Mouse (Mus musculus) thymus, postnatal 4 days (tissue): ENCODE data around the gene Acap1.
"Not testable (repeated sequence)": the region's sequence is repeated elsewhere in the genome, so short reads cannot be mapped to it uniquely, and the experiment has no call there.

Source experiments
- DNase-seq: peaks from one replicate; pipeline ENCODE4 v3.0.0; 2021

Gene Acap1

DNA sequence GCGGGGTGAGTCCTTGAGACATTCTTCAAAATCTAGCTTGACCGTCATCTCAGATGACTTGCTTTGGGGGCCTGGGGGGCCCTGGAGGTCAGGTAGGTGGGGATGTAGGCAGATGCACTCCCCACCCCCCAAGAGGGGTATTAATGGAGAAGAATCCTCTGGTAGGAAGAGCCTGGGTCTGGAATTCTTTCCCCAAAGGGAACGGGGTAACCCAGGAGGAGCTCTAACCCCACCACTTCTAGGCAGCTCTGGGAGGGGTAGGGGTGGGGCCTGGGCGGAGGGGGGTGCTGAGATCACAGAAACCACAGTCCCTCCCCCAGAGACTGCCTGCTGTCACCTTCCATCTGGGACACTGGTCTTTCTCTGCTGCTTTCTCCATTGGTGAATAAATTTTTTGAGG is at the start of gene Acap1:
Gene Acap1 (minus strand): TSS at position 249 of the 400 bp plus-strand sequence.
- peak; percentile 76 for DNase-seq

DNA sequence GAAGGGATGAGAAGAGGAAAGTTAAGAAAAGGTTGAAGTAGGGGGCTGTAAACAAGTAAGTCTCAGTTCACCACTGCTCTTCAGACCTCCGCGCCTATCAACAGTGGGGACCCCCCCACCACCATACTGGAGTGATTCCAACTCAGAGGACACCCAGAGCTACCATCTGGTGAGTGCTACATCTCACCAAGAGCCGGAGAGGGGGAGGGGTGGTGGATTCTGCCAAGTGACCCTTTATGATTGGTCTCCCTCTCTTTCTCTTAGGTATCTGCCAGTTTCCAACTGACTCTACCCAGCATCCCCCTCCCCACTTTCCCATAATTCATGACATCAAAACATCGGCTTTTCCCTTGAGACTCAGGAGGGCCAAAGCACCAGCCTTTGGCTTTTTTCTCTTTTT is 45.6 kb upstream of the Acap1 start:
- no peak for DNase-seq

DNA sequence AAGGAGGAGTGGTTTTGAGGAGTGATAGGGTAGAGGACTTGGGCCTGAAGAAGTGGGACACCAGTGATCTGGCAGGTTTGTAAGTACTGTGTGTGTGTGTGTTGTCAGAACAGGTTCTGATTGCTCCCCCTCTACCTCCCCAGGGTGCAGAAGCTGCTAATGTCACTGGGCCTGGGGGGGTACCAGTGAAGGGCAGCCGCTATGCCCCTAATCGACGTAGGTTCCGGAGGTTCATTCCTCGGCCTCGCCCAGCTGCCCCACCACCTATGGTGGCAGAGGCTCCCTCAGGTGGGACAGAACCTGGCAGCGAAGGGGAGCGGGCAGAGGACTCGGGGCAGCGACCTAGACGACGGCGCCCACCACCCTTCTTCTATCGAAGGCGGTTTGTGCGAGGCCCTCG is 44.4 kb upstream of the Acap1 start:
- no peak for DNase-seq

DNA sequence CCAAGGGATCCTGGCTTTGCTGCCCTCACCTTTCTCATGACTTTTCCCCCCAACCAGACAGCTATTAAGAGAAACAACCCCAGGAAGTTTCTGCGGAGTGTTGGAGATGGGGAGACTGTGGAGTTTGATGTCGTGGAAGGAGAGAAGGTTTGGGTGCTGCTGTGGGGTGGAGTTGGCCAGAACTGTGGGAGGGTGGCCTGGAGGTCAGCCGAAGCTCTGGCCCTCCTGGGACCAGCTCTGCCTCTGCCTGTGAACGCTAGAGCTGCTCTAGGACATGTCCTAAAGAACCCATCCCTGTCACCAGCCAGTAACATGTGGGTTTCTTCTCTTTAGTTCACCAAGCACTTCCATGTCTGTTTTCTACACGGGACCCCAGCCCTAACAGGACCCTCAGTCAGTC is 43.8 kb upstream of the Acap1 start:
- DNase-seq, result no peak

DNA sequence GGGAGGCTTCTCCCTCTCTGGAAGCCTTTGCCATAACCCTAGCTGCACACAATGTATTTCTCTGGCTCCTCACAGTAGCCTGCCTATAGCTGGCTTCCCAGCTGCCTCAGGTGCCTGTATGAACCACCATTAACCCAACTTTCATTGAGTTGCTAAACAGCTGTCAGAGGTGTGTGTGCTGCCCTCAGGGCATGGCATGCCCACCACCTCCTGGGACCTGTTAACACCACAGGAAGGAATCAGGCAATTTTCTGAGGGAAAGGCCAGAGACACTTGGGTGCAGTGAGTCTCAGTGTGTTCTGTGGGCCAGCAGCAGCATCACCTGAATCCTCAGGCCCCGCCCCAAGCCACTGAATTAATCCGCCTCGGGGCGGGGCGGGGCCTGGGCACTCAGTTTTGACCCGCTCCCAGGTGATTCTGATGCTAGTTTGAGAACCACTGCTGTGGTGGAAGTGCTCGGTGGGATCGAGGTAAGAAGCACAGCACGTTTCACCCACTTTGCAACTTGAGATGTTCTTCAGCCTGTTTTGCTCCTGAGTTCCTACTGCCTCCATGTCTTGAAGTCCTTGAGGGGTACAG is 43.2 kb upstream of the Acap1 start:
- DNase-seq, result no peak

DNA sequence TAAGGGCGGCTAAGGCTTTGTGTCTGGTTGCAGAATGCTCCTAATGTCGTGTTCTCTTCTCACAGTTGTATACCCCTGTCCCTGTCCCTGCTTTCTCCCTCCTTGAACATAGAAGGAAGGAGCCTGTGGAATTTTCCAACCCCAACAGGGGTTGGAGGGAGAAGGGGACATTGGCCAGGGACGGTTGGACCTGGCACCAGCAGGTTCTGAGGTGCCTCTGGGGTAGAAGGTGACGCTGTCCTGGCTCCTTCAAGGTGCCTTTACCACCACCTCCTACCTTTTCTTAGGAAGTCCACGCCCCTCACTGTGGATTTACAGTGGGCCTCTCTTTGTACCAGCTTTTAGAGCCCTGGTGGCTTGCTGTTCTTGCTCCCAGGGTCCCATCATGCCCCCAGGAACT is 42.5 kb upstream of the Acap1 start:
- no peak for DNase-seq

DNA sequence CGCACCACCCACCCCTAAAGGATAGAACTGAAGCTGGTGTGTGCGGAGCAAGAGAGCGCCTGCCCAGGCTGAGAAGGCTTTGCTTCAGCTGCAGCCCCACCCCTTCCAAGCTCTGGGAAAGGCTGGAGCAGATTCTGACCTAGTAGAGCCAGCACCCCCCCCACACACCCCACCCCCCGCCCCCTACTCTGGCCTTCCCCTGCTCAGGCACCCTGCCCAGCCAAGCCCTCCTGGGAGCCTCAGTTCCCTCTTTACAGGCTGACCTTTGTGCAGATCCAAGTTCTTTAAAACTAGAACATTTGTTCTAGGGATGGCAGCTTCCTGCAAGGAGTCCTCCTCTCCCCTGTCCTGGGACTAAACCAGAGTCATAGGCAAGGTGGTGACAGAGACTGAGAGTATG is 42.0 kb upstream of the Acap1 start:
- no peak for DNase-seq

DNA sequence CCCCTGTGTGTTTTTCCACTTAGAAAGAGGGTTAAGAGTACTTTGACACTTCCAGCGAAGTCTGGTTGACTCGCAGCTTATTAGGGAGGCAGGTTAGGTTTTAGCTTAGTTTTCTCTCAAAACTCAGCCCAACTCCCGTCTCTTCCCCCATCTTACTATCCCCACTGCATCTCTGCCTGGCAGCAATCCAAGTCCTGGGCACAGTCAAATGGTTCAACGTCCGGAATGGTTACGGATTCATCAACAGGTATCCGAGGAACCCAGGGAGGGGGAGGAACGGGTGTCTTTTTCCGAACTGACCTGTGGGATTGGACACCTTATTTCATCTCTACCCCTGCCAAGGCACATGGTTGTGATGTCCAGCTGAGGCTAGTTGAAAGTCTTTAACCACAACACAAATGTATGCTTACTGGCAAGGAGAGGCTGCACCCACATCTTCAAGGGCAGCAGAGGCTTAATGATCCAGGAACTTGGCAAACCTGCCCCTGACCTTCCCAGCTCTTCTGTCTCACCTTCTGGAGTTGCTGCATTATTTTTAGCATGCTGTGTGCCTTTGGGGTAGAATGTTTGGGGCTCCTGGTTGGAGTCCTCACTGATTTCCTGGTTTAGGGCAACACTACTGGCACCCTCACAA is 41.5 kb upstream of the Acap1 start:
- no peak for DNase-seq

DNA sequence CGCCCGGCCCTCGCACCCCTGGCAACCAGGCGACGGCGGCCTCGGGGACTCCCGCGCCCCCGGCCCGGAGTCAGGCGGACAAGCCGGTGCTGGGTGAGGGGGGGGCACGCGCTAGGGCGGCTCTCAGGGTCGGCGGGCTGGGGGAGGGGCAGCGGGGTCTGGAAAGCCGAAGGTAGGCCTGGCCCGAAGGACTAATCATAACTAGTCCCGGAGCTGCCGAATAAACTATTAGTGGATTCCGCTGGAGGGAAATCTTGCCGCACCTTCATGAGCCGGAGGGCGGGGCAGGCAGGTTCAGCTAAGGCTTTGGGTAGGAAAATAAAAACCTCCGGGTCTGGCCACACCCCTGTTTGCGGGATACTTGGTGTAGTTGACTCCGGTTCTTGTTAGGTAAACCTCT is 40.8 kb upstream of the Acap1 start:
- peak; percentile 64 for DNase-seq

DNA sequence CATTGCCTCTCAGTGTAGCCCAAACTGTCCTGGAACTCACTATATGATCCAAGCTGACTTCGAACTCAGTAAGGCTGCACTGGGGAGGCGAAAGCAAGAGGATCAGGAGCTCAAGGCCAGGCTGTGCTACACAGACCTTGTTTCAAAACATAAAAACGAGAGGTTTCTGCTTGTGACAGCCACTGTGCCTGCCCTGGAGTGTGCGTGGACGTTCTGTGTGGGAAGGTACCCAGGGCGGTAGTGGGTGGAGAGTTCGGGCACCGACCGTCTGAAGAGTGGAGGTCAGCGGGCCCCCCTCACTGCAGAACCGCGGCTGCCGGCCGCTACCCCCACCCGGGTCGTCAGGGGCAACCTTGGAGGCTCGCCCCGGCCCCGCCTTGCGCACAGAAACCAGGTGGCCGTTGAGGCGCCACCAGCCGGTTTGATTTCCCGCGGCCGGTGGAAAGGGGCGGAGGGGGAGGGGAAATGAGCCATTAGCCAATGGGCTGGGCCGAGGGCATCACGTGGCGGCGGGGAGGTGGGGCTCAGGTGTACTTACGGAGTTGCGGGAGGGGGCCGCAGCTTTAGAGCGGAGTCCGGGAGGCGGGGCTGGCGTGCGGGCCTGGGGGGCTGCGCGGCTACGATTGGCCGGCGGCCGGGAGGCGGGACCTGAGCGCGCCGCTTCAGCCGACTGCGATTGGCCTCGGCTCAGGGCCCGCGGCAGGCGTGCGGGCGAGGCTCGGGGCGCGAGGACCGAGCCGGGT is 40.0 kb upstream of the Acap1 start, which contains the start of gene Ybx2:
Gene Ybx2 (plus strand): TSS at position 660 of the 743 bp plus-strand sequence.
- peak; percentile 94 for DNase-seq

DNA sequence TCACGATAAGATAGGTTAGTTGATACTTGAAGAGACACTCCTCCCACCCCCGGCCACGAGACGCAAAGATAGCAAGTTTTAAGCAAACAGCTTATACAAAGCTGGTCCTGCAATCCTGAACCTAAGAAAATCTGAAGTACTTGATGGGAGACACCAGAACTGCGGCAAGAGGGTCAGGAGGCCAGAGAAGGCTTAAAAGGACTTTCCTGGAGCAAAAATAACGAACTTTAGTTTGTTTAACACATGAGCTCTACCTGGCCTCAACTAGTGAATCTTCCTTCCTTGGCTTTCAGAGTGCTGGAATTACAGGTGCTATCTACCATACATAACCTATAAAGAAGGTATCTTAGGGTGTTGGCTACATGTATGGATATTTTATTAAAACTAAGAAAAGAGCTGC is 39.3 kb upstream of the Acap1 start:
- no peak for DNase-seq

DNA sequence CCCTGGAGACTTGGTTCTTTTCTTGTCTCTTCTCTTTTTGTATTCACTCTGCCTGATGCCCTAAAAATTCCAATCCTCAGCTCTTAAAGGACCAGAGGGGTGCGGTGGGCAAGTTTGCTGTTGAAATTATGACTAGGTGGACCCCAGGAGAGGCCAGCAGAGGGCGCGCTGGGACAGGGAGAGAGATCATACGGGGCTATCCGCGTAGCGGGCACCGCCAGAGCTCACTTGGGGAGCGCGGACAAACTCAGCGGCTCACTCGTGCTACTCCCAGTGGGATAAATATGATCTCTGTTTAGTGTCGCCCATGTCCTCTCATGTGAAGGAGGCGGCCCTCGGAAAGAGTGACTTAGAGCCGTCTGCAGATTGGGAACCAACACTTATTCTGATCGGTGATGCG is 38.8 kb upstream of the Acap1 start:
- peak; percentile 99 for DNase-seq

DNA sequence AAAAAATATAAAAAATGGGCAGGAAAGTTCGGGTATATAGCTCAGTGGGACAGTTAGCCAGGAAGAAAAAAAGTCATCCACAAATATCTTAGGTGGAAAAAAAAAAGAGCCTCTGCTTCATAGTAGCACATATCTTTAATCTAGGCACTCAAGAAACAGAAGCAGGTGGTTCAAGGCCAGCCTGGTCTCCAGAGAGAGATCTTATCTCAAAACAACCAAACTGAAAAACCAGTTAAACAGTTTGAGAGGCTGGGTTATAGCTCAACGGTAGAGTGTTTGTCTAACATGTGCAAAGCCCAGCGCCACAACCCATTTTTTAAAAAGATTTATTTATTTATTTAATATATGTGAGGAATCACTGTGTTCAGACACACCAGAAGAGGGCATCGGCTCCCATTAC is 37.7 kb upstream of the Acap1 start:
- no peak for DNase-seq

DNA sequence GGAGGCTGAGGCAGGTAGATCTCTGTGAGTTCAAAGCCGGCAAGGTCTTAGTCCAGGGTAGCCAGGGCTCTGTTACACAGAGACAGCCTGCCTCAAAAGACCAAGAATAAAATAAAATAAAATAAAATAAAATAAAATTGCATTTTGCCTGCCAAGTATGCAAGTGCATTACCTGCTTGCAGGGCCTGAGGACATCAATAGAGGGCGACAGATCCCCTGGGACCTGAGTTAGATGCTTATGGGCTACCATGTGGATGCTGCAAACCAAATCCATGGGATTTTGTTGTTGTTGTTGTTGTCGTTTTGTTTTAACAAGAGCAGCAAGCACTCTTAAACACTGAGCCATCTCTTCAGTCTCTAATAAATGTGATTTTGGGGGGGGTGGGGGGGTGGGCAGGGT is 36.9 kb upstream of the Acap1 start:
- DNase-seq, result peak; percentile 62

DNA sequence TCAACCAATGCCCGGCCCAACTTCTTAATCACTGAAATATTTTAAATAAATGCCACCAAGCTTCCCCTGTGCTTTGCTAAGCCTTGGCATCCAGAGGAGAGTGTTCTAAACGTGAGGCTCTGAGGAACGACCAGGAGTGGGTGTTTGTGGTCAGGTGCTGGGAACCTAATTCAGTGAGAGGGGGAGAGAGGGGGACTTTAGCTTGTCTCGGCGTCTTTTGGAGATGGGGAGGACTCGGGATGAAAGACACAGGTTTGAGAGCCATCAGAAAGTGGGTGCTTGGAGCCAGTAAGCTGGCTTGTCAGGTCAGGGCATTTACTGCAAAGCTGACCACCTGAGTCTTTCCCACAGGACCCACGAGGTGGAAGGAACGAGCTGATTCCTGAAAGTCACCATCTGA is 36.4 kb upstream of the Acap1 start:
- no peak for DNase-seq

DNA sequence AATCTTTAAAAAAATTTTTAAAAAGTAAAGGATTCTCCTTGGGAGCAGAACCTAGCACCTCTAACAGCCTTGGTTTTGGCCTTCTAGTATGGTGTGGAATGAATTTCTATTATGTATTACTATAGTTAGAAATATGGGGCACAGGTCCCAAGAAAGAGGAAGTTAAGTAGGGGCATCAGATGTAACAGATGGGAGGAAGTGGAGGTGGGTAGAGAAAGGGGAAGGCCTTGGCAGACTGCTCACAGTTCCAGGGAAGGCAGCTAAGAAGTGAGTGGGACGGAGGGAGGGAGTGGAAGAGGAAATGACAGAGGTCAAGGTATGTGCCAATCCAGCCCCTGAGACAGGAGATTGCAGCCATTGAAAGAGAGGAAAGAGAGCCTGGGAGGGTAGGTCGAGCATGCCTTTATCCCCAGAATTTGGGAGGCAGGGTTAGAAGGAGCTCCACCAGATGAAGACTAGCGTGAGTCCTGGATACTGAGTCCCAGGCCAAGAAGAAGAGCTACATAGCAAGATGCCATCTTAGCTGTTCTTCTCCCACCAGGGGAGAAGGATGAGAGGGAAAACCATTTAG is 35.7 kb upstream of the Acap1 start:
- DNase-seq, result peak; percentile 30

DNA sequence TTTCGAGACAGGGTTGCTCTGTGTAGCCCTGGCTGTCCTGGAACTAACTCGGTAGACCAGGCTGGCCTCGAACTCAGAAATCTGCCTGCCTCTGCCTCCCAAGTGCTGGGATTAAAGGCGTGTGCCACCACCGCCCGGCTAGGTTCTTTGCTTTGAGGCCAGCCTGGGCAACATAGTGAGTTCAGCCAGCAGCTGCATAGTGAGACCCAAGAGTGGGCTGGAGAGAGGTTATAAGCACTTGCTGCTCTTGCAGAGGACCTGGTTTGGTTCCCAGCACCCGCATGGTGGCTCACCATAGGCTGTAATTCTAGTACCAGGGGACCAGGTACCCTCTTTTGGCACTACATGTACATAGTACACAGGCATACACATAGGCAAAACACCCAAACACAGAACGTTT is 34.8 kb upstream of the Acap1 start:
- not testable (repeated sequence) for DNase-seq

DNA sequence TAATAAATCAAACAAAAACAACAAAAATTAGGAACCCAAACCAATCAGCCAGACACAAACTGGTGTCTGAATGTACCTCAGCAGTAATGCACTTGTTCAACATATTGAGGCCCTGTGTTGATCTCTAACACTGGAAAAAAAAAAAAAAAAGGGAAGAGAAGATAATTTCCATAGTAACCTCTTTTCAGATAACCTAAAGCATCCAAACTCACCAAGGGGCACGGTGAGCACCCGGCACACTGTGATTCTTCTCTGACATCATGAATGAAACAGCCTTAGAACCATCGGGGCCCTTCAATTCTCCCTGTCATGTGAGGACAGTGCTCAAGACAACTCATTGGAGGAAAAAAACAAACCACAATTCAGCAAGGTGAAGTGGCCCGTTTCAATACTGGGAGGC is 34.4 kb upstream of the Acap1 start:
- no peak for DNase-seq

DNA sequence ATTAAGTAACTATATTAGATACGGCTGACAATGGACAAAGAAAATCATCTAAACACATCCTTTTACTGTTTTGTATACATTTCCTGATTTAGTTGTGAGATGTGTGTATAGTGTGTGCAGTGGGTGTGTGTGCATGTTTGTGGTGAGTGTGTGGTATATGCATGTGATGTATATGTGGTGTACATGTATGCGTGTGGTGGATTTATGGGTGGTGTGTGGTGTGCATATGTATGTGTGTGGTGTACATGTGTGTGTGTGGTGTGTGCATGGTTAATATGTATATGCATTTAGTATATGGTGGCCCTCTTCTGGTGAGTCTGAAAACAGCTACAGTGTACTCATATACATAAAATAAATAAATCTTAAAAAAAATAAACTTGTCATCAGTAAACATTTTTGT is 32.2 kb upstream of the Acap1 start:
- no peak for DNase-seq

DNA sequence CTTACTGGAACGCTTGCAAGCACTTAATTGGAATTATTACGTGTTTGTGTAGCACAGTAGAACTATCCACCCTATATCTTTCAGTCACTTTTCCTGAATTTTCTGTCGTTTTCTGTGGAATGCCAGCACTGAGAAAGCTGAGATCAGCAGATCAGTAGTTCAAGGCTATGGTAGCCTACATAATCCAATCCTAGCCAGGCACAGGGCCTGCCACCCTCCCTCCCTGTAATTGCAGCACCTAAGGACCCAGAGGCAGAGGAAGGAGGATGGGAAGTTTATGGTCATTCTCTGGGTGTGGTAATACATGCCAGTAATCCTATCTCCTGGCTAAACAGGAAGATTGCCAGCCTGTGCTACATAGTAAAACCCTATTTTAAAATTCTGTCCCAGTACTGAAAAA is 27.5 kb upstream of the Acap1 start:
- no peak for DNase-seq

DNA sequence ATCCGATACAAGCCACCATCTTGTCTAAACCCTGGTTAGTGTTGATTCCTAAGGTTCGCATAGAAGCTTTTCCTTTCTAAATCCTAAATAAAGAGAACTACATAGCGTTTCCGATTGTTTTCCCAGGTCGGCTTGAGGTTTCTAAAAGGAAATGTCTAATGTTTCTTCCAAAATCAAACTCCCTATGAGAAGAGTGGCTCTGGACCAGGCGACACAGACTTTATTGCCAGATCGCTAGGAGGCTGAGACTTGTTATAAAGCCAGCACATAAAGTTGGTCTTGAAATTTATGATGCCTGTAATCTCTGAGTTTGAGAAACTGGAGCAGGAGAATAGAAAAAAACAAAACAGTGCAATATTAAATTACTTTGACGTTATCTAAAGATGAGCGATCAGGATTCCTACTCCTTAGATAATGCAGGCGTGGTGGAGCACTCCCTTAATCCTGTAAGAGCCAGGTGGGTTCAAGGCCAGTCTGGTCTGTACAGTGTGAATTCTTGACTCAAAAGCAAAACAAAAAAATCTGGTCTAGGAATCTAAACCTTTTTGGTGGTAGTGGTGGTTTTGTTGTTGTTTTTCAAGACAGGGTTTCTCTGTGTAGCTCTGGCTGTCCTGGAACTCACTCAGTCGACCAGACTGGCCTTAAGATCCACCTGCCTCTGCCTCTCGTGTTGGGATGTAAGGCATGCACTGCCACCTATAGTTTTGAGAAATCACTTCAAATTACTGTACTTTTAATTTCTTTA is 26.8 kb upstream of the Acap1 start:
- no peak for DNase-seq

DNA sequence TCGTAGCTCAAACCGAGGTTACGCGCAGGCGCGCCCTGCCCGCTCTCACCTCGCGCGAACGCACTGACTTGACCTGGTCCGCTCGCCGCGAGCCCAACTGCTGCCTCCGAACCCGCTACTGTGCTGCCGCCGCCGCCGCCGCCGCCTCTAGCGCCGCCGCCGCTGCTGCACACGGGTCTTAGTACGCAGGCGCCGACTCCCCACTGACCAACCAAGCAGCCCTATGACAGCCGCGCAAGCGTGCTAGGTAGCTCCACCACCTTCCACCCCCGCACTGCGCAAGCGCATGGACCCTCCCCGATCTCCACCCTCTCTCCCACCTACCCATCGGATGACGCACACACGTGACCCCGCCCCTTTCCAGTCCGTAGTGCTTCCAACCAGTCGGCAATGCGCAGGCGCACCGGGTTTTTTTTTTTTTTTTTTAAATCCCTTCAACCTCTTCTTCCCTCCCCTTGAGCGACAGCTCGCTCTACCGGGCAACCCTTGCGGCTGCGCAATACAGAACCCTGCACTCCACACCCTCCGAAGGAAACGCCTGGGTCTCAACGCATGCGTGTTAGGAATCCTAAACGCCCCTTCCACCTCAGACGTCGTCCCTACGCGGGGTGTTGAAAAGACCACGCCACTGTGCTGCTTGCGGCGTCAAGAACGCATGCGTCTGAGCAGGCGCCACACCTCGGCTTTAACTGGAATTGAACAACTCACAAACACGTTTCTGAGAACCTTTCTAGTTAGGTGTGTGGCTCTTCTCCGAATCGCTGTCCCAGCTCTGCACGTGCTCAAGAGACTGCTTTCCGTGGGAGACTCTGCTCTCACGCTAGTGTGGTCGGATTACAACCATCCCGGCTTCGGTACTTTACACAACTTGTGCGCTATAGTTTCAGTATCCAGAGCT is 26.0 kb upstream of the Acap1 start, which contains the start of gene Eif5a:
Gene Eif5a (minus strand): TSS at position 845 of the 898 bp plus-strand sequence.
- DNase-seq, result peak; percentile 100
